Mouse (Mus musculus): ENCODE results near the gene Olfr1480. TPM values are rescaled to one million over a fixed set of nuclear protein-coding genes. Genes with fewer than 3 reads are reported as not detected.

The Olfr1480 gene
- total RNA-seq (2021): not detected

DNA sequence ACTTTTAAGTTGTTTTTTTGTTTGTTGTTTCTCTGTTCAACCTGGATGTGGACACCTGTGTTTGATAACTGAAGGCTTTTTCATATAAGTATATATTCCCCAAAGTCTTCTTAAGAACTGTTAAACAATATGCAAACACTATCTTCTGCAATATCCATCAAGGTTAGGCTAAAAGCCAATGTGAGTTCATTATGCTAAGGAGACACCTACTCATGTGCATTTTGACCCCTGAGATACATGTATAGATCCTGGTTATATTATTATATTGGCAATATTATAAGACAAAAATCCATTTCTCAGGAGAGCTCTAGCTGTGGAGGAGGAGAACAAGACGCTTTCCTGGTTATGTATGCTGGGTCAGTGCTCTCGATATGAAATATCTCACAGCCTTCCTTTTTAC, at the start of gene Olfr1480:
Gene Olfr1480, plus strand, starts transcription at position 301 of the 400 bp plus-strand sequence.
- DNase-seq (ENCODE audit: low spot score in 2 of 2): no peak
- intact Hi-C loops (cut with DNase I): no loop called here

DNA sequence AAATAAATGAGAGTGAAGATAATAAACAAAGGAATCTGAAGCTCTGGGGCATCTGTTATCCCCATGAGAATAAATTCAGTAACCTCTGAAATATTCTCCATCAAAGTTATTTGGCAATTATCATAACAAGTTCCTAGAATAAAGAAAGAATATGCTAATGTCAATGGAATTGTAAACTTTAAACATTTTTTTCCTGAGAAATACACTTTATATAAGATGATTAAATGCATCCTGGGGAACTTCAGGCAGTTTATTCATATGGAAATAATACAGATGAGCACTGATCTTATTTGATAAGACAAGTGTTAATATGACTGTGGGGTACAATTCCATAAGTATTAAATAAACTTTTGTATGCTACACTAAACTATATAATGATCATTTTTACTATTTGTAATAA, 47.6 kb upstream of the Olfr1480 start, which contains the start of gene Olfr1475:
Gene Olfr1475, minus strand, starts transcription at position 101 of the 400 bp plus-strand sequence.
- intact Hi-C loops (cut with DNase I): no loop called here
- no peak for DNase-seq (ENCODE audit: low spot score in 2 of 2)

DNA sequence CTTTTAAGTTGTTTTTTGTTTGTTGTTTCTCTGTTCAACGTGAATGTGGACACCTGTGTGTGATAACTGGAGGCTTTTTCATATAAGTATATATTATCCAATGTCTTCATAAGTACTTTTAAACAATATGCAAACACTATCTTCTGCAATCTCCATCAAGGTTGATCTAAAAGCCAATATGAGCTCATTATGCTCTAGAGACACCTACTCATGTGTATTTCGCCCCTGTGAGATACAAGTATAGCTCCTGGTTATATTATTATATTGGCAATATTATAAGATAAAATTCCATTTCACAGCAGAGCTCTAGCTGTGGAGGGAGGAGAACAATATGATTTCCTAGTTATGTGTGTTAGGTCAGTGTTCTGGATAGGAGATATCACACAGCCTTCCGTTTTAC, 27.5 kb upstream of the Olfr1480 start, which contains the start of gene Olfr1477:
Gene Olfr1477, plus strand, starts transcription at position 301 of the 400 bp plus-strand sequence.
- intact Hi-C loops (cut with DNase I): loop anchor here (1.0 kb wide), 1 partner anchor 82 kb away; no protein-coding TSS in a partner anchor
- no peak for DNase-seq (ENCODE audit: low spot score in 2 of 2)

Other genes starting within 250 kb of the Olfr1480 start
- gene Olfr1465, start 212.4 kb upstream of the Olfr1480 start, total RNA-seq (2021): not detected
- gene Olfr1466, start 189.1 kb upstream of the Olfr1480 start, total RNA-seq (2021): not detected
- gene Olfr1467, start 165.7 kb upstream of the Olfr1480 start, total RNA-seq (2021): not detected
- not detected for gene Olfr1469, start 120.1 kb upstream of the Olfr1480 start, total RNA-seq (2021)
- gene Olfr1471, start 84.5 kb upstream of the Olfr1480 start, total RNA-seq (2021): not detected
- gene Olfr1472, start 71.8 kb upstream of the Olfr1480 start, total RNA-seq (2021): not detected
- not detected for gene Olfr1474, start 58.3 kb upstream of the Olfr1480 start, total RNA-seq (2021)
- not detected for gene Olfr1475, start 47.7 kb upstream of the Olfr1480 start, total RNA-seq (2021)
- not detected for gene Olfr1477, start 27.4 kb upstream of the Olfr1480 start, total RNA-seq (2021)
- not detected for gene Olfr1484, start 55.6 kb downstream of the Olfr1480 start, total RNA-seq (2021)
- gene Olfr1487, start 89.5 kb downstream of the Olfr1480 start, total RNA-seq (2021): not detected
- not detected for gene Olfr1489, start 103.7 kb downstream of the Olfr1480 start, total RNA-seq (2021)
- gene Olfr1490, start 123.2 kb downstream of the Olfr1480 start, total RNA-seq (2021): not detected
- not detected for gene Olfr1491, start 169.4 kb downstream of the Olfr1480 start, total RNA-seq (2021)
- not detected for gene Olfr1493-ps1, start 195.4 kb downstream of the Olfr1480 start, total RNA-seq (2021)
- not detected for gene Olfr1494, start 211.8 kb downstream of the Olfr1480 start, total RNA-seq (2021)
- not detected for gene Olfr1495, start 236.7 kb downstream of the Olfr1480 start, total RNA-seq (2021)
- gene Olfr1496, start 250.0 kb downstream of the Olfr1480 start, total RNA-seq (2021): not detected